Mouse (Mus musculus): ENCODE results near the gene Klhl2.
A peak's percentile ranks its signal among the peaks of the same experiment; 100 is the strongest.

Gene Klhl2

GRCm38 (mm10) chr8:64768645-64769044, 81.2 kb downstream of the Klhl2 start:
- DNase-seq (ENCODE audit: low read depth, low spot score) = no peak

GRCm38 (mm10) chr8:64767047-64767446, 82.8 kb downstream of the Klhl2 start:
- no peak for DNase-seq (ENCODE audit: low read depth, low spot score)

- no peak for DNase-seq (ENCODE audit: low read depth, low spot score)
Observed at GRCm38 (mm10) chr8:64764075-64764474, 85.7 kb downstream of the Klhl2 start.

GRCm38 (mm10) chr8:64762751-64763150, 87.1 kb downstream of the Klhl2 start:
- no peak for DNase-seq (ENCODE audit: low read depth, low spot score)

GRCm38 (mm10) chr8:64761430-64761829, 88.4 kb downstream of the Klhl2 start:
- no peak for DNase-seq (ENCODE audit: low read depth, low spot score)

GRCm38 (mm10) chr8:64757956-64758355, 91.9 kb downstream of the Klhl2 start:
- DNase-seq (ENCODE audit: low read depth, low spot score) = no peak

GRCm38 (mm10) chr8:64746215-64747058, 103.4 kb downstream of the Klhl2 start:
- DNase-seq (ENCODE audit: low read depth, low spot score) = no peak

- no peak for DNase-seq (ENCODE audit: low read depth, low spot score)
Observed at GRCm38 (mm10) chr8:64740547-64741211, 109.1 kb downstream of the Klhl2 start.

GRCm38 (mm10) chr8:64738916-64739315, 110.9 kb downstream of the Klhl2 start:
- DNase-seq (ENCODE audit: low read depth, low spot score) = no peak

GRCm38 (mm10) chr8:64736767-64737323, 113.0 kb downstream of the Klhl2 start:
- DNase-seq (ENCODE audit: low read depth, low spot score) = no peak

- DNase-seq (ENCODE audit: low read depth, low spot score) = no peak
Observed at GRCm38 (mm10) chr8:64735161-64735560, 114.7 kb downstream of the Klhl2 start.

- peak; percentile 94 for DNase-seq (ENCODE audit: low read depth, low spot score)
Observed at GRCm38 (mm10) chr8:64733271-64733943, 116.4 kb downstream of the Klhl2 start, which contains the start of gene Msmo1. Gene Msmo1, minus strand, starts transcription at chr8:64733792.

- no peak for DNase-seq (ENCODE audit: low read depth, low spot score)
Observed at GRCm38 (mm10) chr8:64732596-64732995, 117.2 kb downstream of the Klhl2 start.

GRCm38 (mm10) chr8:64728156-64728555, 121.7 kb downstream of the Klhl2 start:
- no peak for DNase-seq (ENCODE audit: low read depth, low spot score)

- no peak for DNase-seq (ENCODE audit: low read depth, low spot score)
Observed at GRCm38 (mm10) chr8:64726190-64726695, 123.6 kb downstream of the Klhl2 start.

GRCm38 (mm10) chr8:64723206-64723605, 126.6 kb downstream of the Klhl2 start:
- no peak for DNase-seq (ENCODE audit: low read depth, low spot score)

- DNase-seq (ENCODE audit: low read depth, low spot score) = no peak
Observed at GRCm38 (mm10) chr8:64717868-64718267, 131.9 kb downstream of the Klhl2 start.

- DNase-seq (ENCODE audit: low read depth, low spot score) = no peak
Observed at GRCm38 (mm10) chr8:64712499-64712898, 137.3 kb downstream of the Klhl2 start.

GRCm38 (mm10) chr8:64711544-64711943, 138.3 kb downstream of the Klhl2 start:
- no peak for DNase-seq (ENCODE audit: low read depth, low spot score)

- no peak for DNase-seq (ENCODE audit: low read depth, low spot score)
Observed at GRCm38 (mm10) chr8:64707481-64707880, 142.3 kb downstream of the Klhl2 start.

- DNase-seq (ENCODE audit: low read depth, low spot score) = no peak
Observed at GRCm38 (mm10) chr8:64703191-64703590, 146.6 kb downstream of the Klhl2 start.

Measured in c-Kit-negative CD71-positive TER-119-positive erythroid progenitor cells, embryonic 14.5 days (primary cell).